Mouse (Mus musculus) cerebellum, adult 11-12 months (tissue): Measurements from ENCODE around the gene Bcar3.

Source experiments
- DNase-seq: peaks from one replicate; pipeline ENCODE4 v3.0.0; 2022

The Bcar3 gene

GRCm38 (mm10) chr3:122421042-122421702 is 127.2 kb downstream of the Bcar3 start:
- no peak for DNase-seq

- DNase-seq, result no peak
Measured at GRCm38 (mm10) chr3:122421802-122422201, 127.9 kb downstream of the Bcar3 start.

DNA sequence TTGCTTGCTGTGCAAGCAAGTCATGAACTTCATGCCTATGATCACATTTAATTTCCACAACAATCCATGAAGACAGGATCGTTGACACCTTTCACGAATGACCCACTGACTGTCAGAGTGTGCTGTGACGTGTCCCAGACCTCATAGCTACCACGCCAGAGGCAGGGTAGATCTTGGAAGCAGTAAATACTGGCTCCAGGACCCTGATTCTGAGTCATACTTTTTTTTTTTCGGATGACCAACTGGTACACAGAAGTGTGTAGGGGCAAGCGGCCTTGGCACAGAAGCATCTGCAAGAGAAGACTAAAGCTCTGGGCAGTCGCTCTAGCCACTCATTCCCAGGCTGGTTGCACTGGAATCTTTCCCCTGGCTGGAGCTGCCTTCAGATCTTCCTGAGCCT is 128.3 kb downstream of the Bcar3 start:
- DNase-seq, result no peak

DNA sequence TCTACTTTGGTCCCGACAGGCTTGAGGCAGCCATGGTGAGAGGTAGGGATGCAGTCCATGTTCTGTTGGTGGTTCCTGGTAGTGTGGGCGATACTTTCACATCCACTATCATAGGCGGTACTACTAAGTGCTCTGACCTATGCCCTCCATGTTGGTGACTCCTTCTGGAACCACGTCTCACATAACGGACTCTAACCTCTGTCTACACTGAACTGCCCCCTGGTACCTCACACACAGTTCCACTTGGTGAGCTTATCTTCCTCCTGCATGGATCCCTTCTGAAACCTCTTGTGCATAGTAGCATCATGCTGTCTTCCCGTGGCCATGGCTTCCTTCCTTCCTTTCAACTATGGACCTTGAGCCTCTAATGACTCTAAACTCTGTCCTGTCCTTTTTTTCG is 129.7 kb downstream of the Bcar3 start:
- no peak for DNase-seq

DNA sequence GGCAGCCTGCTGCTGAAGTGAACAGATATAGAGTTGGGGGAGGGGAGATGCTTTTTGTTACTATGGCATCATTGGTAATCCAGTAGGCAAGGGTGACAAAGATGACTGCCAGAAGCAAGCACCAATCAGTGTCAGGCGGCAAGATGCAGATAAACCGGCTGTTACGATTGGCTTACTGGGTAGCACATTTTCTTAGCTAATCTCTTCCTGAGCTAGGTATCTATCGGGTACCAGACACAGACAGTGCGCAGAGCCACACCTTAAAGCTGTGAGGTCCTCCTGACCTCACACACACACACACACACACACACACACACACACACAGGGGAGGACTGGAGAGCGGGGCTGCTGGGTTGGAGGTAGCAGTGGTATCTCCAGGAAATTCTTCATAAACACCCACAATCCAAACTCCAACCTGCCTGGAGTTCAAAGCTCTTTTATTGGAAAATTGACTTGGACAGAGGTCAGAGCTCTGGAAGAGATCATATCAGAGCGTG is 134.4 kb downstream of the Bcar3 start:
- DNase-seq, result no peak

GRCm38 (mm10) chr3:122430780-122431497 is 137.0 kb downstream of the Bcar3 start:
- DNase-seq, result no peak

DNA sequence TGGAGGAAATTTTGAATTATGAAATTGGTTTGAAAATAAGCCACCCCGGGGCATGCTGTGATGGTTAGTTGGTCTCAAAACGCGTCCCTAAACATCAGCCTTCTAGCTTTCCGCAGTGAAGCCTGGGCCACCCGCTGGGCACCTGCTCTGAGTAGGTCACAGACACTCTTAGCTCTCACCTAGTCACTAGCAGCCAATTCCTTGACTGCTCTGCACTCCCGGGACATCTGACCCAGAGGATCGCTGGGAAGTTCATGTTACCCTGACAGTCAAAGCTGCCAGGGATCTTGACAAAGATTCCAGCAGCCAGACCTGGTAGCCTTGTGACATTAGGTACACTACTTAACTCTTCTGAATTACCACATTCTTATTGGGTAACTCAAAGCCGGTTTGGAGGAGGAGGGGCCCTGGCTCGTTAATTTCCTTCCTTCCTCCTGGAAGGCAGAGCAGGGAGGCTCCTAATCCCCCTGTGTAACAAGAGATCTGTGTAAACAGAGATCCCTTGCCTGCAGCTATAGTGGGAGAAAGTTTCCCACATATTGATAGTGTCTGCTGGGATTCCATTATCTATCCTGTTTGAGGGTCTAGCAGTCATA is 139.0 kb downstream of the Bcar3 start:
- DNase-seq, result no peak

DNA sequence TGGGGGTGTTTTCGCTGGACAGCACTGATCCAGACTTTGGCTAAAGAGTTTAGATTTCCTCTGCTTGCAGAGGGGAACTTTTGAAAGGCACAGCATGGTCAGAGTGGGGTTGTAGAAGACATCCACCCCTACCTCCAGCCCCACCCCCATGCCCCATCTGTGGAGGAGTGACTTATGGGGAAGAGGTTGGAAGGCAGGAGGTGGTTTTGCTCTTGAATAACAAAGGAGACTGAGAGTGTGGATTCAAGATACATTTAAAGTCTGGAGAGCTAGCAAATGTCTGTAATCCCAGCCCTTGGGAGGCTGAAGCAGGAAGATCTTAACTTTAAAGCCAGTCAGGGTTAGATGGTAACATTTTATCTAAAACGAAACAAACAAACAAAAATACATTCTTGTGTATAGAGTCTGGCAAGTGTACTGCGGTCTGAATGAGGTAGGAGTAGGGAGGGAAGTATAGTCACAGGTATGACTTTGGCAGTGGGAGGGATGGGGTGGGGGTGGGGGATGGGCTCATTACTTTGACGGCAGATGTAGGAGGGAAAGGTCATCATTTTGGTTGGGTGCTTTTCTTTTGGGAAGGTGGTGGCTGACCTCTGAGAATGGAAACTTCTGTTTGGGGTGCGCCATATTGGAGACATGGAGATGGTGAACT is 140.2 kb downstream of the Bcar3 start:
- no peak for DNase-seq

- DNase-seq, result no peak
Measured at GRCm38 (mm10) chr3:122434983-122435935, 141.3 kb downstream of the Bcar3 start.

DNA sequence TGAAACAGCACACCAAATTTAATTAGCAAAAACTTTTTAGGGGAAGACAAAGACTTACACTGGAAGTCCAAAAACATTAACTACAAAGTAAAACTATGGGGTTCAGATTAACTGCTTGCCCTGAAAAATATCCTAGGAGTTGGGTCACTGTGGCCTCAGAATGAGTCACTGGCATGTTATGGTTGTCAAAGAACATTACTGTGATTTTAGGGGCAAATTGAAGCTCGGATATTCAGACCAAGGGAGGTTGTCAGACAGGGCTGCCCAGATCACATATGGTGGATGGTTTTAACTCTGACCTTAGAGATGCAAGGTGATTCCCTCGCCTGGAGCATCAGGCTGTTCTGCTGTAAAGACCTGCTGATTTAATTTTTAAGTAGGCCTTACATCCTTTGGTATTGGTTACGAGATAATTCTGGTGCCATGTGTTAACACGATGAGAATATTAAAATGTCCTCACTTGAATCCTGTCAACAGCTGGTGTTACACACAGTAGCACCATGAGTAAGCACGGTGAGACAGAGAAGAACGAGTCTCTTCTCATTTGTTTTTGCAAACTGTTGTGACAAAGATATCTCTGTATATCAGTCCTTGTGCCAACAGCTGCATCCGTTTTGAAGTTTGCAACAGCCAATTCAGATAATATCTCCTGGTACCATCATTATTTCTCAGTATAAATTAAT is 144.3 kb downstream of the Bcar3 start:
- DNase-seq, result no peak

DNA sequence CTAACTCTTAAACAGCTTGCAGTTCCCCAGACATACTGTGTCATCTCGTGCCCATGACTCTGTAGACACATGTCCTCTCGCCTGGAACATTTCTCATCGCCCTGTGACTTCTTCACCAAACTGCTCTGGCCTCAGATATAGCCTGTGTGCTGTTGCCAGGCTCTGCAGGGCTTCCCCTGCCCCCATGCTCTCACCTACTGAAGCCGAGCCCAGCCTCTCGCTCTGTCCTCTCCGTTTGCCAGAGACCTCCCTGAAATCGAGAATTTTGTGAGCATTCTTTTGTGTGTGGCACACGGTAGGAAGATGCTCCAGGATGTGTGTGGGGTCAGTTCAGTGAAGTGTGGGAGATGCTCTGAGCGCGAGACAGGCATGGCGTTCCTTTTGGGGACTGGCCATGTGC is 151.8 kb downstream of the Bcar3 start:
- DNase-seq, result no peak

- no peak for DNase-seq
Measured at GRCm38 (mm10) chr3:122446678-122447077, 152.7 kb downstream of the Bcar3 start.

GRCm38 (mm10) chr3:122448196-122448595 is 154.3 kb downstream of the Bcar3 start:
- DNase-seq, result no peak

DNA sequence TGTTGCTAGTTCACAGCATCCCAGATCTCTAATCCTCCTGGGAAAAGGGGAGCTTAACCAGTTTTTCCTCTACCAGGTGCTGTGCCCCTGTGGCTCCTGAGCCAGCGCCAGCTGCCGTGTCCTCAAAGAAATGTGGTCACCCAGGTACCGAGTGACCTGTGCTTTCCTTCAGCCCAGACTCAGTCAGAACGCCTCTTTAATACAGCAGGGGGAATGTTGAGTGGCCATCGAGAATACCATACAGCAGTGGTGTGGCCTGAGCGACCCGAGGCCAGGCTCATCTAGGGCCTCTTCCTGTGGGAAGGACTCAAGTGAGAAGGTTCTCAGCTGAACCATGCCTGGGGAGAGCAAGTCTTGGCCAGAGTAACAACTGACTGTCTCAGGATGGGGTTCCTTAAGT is 156.1 kb downstream of the Bcar3 start:
- no peak for DNase-seq

GRCm38 (mm10) chr3:122453875-122454274 is 159.9 kb downstream of the Bcar3 start:
- no peak for DNase-seq

- DNase-seq, result no peak
Measured at GRCm38 (mm10) chr3:122456156-122456555, 162.2 kb downstream of the Bcar3 start.

DNA sequence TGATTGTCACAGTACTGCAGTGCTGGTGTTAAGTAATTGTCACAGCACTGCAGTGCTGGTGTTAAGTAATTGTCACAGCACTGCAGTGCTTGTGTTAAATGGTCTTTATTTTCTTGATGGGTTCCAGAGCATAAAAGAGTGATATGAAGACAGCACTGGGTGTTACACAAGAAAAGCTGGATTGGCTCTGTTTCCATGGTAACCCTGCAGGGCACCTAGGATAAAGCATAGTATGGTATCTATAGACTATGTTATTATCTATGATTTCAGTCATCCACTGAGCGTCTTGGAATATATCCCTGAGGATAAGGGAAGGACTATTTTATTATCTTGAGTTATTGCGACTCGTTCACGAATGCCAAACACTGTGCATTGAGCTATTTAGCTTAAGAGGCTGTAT is 162.9 kb downstream of the Bcar3 start:
- DNase-seq, result no peak

- no peak for DNase-seq
Measured at GRCm38 (mm10) chr3:122457723-122458122, 163.8 kb downstream of the Bcar3 start.

DNA sequence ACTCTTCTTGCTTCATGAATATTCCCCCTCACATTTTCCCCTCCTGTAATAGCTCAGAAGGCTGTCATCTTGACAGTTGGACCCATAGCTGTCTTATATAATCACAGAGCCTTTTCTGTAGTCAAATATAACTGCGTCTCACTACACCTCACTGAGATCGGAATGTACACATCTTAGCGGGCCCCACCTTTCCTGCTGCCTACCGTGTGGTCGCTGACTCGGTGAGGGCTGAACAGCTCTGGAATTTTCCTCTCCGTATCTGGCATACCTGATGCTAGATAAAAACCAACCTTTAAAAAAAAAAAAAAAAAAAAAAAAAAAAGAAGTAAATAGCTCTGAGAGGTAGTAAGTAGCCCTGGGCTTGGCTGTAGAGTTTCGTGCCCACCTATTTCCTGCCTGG is 164.8 kb downstream of the Bcar3 start:
- DNase-seq, result no peak

DNA sequence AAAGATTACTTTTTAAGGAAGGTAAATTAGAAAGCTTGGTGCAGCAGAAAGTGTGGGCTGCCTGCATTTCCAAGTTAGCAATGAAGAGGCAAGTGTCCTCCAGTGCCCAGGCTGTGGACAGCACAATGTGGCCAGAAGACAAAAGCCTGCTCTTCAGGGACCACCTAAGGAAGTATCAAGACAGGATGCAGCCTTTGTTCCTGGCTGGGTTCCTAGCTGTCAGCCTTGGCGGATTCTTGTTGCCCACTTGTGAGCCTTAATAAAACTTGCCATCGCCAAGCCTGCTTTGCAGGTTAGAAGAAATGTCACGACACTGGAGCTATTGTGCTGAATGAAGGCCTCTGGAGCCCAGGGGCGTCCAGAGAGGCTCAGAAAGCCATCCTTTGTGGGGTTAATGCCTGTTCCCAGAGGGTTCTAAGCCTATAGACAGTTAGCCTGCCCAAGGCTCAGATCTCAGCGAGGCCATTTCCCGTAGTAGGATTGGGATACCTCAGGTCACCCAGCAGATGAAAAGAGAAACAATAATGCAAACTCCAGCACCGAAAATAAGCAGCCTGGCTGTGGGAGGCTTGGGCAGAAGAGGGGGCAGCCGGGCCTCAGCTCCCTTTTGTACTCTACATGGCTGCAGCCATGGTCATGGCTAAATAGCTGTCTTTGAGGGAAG is 167.0 kb downstream of the Bcar3 start:
- DNase-seq, result no peak

GRCm38 (mm10) chr3:122461512-122461881 is 167.6 kb downstream of the Bcar3 start:
- DNase-seq, result no peak
